Mouse (Mus musculus) heart, postnatal 0 days (tissue): ENCODE data around the gene 1700001K19Rik. TPM values are rescaled to one million over a fixed set of nuclear protein-coding genes. Genes with fewer than 3 reads are reported as not detected.
A peak's percentile ranks its signal among the peaks of the same experiment; 100 is the strongest.

ENCODE experiments used
- ATAC-seq: fragments of 200-750 bp; cut with Nextera tagmentation; 2 replicates; pipeline ENCODE4 v1.8.0; 2017; ENCODE audit warnings: low read depth, moderate number of reproducible peaks, moderate library complexity; ENCODE audit not compliant: insufficient read depth
- DNase-seq: peaks from one replicate; pipeline ENCODE4 v3.0.0-alpha.2; 2016; ENCODE audit warnings: low spot score
- H3K27ac ChIP-seq: fragments of 300-500 bp; sonication (generic); 2 replicates; pipeline ENCODE4 v1.5.1; 2014; ENCODE audit warnings: low read depth, mild to moderate bottlenecking
- H3K27me3 ChIP-seq: fragments of 300-500 bp; sonication (generic); 2 replicates; pipeline ENCODE4 v1.6.1; 2014; ENCODE audit warnings: low read length, mixed read lengths; ENCODE audit not compliant: control insufficient read depth, insufficient read depth
- H3K36me3 ChIP-seq: fragments of 300-500 bp; sonication (generic); replicated peaks from 2 replicates; pipeline ENCODE4 v1.6.1; 2014; ENCODE audit warnings: low read length, mixed read lengths; ENCODE audit not compliant: control insufficient read depth, insufficient read depth
- H3K4me1 ChIP-seq: fragments of 300-500 bp; sonication (generic); 2 replicates; pipeline ENCODE4 v1.6.1; 2014; ENCODE audit warnings: antibody characterized with exemption; ENCODE audit not compliant: control insufficient read depth, insufficient read depth
- H3K4me2 ChIP-seq: fragments of 300-500 bp; sonication (generic); 2 replicates; pipeline ENCODE4 v1.6.1; 2014; ENCODE audit warnings: low read depth, mild to moderate bottlenecking, low read length, moderate library complexity
- H3K4me3 ChIP-seq: fragments of 300-500 bp; sonication (generic); 2 replicates; pipeline ENCODE4 v1.5.1; 2014; ENCODE audit warnings: low read depth, low read length
- H3K9ac ChIP-seq: fragments of 300-500 bp; sonication (generic); replicated peaks from 2 replicates; pipeline ENCODE4 v1.6.1; 2014; ENCODE audit warnings: low read depth, low read length, mixed read lengths
- H3K9me3 ChIP-seq: fragments of 300-500 bp; sonication (generic); replicated peaks from 2 replicates; pipeline ENCODE4 v1.6.1; 2016; ENCODE audit warnings: low read length; ENCODE audit not compliant: control insufficient read depth
- CTCF ChIP-seq: IDR thresholded peaks from 2 replicates; pipeline ENCODE4 v1.5.1; 2016; ENCODE audit warnings: antibody characterized with exemption, control low read depth, low read depth
- EP300 ChIP-seq: IDR thresholded peaks from 2 replicates; pipeline ENCODE4 v1.6.1; 2016; ENCODE audit warnings: antibody characterized with exemption, low read depth
- WGBS: fragments of 180-500 bp; shearing (Covaris S2); extraction: QIAGEN DNeasy Blood & Tissue Kit; methylation state at CpG from one replicate; pipeline ENCODE4 v1.1.7; 2014; 5-methylcytosine and 5-hydroxymethylcytosine counted together
- polyA plus RNA-seq: library from polyadenylated mRNA; unstranded; fragments of >200 nt; fragmentation: Nextera tagmentation; extraction: Ambion mirVana; gene quantifications from 2 replicates; pipeline ENCODE4 v1.2.1, GENCODE M21; 2015
- total RNA-seq: library from RNA; depleted of rRNA; stranded (reverse); fragments of >200 nt; gene quantifications from 2 replicates; pipeline ENCODE4 v1.2.3, GENCODE M21; 2014; ENCODE audit warnings: low replicate concordance

1700001K19Rik gene
- total and polyA plus RNA-seq, 2 experiments from 2014 or later = not detected

DNA sequence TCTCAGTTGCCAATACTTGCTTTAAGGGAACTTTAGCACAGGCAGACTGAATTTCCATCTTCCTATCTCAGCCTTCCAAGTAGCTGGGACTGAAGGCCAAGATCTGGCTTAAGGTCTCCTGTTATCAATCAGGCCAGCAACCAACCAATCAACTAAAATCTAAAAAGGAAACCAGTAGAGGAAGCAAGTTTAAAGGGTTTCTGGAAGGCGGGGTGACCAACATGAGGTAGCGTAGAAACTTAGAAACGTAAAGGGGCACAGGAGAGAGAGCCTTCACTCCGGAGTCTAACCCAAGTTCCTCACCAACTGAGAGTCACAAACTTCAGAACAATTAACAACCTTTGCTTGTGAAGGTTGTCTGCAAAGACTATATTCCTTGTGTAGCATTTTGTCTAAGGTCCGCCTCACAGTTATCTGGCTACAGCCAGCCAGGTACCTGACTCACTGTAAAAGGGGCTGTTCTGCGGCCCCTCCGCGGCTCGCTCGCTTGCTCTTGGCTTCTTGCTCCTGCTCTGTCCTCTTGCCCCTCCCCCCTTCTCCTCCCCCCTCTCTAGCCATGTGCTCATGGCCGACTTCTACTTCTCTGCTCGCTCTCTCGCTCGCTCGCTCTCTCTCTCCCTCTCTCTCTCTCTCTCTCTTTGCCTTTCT is 16.2 kb upstream of the 1700001K19Rik start:
- ATAC-seq (no peak), DNase-seq (no peak)
- H3K4me1 ChIP-seq = peaks cover 8% of the 10 kb centered on the region; the same call in 1 of the 2 replicates
- no peaks in the 10 kb centered on the region for H3K9me3 ChIP-seq
- H3K4me3 ChIP-seq = no peak overlapping the region
- no peaks in the 10 kb centered on the region for H3K27me3 ChIP-seq
- no peak for TF ChIP-seq EP300
- TF ChIP-seq CTCF = no peak
- H3K9ac ChIP-seq = no peak overlapping the region
- H3K27ac ChIP-seq = no peak overlapping the region
- H3K36me3 ChIP-seq = peaks cover 9% of the 10 kb centered on the region
- H3K4me2 ChIP-seq = no peak overlapping the region
- WGBS = 38% methylated on average over 15 of the region's 15 CpGs

GRCm38 (mm10) chr12:110698080-110698479 is 15.7 kb upstream of the 1700001K19Rik start:
- Histone ChIP-seq H3K4me3 (no peak overlapping the region), H3K9ac (no peak overlapping the region), H3K9me3 (no peaks in the 10 kb centered on the region), H3K4me2 (no peak overlapping the region), H3K4me1 (peaks cover 8% of the 10 kb centered on the region; the same call in 1 of the 2 replicates), H3K27ac (no peak overlapping the region), H3K27me3 (no peaks in the 10 kb centered on the region), H3K36me3 (peaks cover 14% of the 10 kb centered on the region)
- TF ChIP-seq CTCF (no peak), EP300 (no peak)
- ATAC-seq (no peak), DNase-seq (no peak)
- WGBS = 90% methylated on average over 1 of the region's 1 CpGs

DNA sequence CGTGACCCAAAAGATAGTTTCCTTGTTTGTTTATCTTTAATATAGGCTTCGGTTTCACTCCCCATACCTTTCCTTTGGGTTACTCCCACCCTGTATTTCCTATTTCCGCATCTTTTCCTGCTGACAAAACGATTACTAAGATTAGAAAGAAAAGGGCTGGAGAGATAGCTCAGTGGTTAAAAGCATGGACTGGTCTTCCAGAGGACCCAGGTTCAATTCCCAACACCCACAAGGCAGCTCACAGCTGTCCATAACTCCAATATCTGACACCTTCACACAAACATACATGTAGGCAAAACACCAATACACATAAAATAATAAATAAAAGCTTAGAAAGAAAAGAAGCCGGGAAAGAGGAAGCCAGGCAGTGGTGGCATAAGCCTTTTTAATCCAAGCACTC is 15.0 kb upstream of the 1700001K19Rik start:
- 61% methylated on average over 5 of the region's 5 CpGs for WGBS
- peak overlapping the region; percentile 69; the same call in 1 of the 2 replicates for H3K4me2 ChIP-seq
- DNase-seq (no peak), ATAC-seq (no peak)
- TF ChIP-seq EP300 = no peak
- TF ChIP-seq CTCF = no peak
- H3K4me3 ChIP-seq = no peak overlapping the region
- H3K27ac ChIP-seq = no peak overlapping the region
- no peaks in the 10 kb centered on the region for H3K27me3 ChIP-seq
- no peaks in the 10 kb centered on the region for H3K9me3 ChIP-seq
- no peak overlapping the region for H3K9ac ChIP-seq
- peaks cover 21% of the 10 kb centered on the region for H3K36me3 ChIP-seq
- peaks cover 8% of the 10 kb centered on the region; the same call in 1 of the 2 replicates for H3K4me1 ChIP-seq

DNA sequence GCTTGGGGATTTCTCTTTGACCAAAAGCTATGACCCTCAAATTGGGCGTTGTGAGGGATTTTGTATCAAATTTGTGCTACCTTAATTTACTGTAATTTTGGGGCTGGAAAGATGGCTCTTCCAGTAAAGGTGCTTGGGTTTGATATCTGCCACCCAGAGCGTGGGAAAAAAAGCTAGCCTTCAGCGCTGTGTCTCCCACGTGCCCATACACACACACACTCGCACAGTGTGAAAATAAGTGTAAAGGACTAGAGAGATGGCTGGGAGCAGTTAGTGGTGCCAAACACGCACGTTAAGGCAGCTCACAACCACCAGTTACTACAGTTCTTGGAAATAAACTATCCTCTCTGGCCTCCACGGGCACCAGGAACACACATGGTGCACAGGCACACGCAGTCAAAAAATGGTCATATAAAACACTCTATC is 14.6 kb upstream of the 1700001K19Rik start:
- no peak for TF ChIP-seq CTCF
- no peak for TF ChIP-seq EP300
- no peaks in the 10 kb centered on the region for H3K9me3 ChIP-seq
- peaks cover 8% of the 10 kb centered on the region; the same call in 1 of the 2 replicates for H3K4me1 ChIP-seq
- no peak for DNase-seq
- H3K27me3 ChIP-seq = no peaks in the 10 kb centered on the region
- WGBS = 45% methylated on average over 9 of the region's 9 CpGs
- H3K9ac ChIP-seq = peak overlapping the region; percentile 57
- peak overlapping the region; percentile 69 for H3K4me2 ChIP-seq
- H3K27ac ChIP-seq = peak overlapping the region; percentile 96
- peak overlapping the region; percentile 100 for H3K4me3 ChIP-seq
- no peak for ATAC-seq
- peaks cover 24% of the 10 kb centered on the region for H3K36me3 ChIP-seq

DNA sequence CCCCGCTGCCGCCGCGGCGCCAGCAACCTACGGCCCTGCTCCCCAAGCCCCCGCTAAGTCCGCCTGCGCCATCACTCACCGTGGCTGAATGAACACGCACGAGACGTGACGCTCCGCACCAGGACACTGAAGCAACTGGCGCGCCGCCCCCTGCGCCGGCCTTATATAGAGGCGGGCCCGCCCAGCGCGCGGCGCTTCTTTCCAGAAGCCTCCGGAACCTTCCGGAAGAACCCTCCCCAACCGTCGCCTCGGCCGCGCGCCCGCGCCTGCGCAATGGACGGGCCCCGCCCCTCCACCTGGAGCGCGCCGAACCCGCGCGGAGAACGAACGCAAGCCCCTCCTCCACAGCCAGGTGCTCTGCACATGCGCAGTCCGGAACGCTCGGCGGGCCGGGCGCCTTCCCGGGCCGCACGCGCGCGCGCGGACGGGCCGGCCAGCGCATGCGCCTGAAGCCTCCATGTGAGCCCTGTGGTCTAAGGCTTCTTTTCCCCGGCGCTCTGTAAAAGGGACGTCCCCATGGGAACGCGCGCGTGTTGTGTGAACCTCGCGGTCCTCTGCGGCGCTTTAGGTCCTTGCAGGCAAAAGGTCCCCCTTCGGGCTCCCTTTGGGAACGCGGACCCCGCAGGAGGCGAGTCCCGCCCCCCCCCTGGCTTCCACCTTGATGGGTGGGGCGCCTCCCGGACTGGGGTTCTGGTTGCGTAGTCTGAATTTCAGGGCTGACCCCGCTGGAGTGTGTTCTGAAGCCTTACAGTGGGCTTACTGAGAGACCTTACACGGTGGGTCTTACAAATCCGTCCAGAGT is 14.0 kb upstream of the 1700001K19Rik start:
- H3K9me3 ChIP-seq = no peaks in the 10 kb centered on the region
- no peaks in the 10 kb centered on the region for H3K27me3 ChIP-seq
- H3K9ac ChIP-seq = peak overlapping the region; percentile 99
- ATAC-seq (peak; percentile 95), DNase-seq (peak; percentile 95)
- peak overlapping the region; percentile 96 for H3K27ac ChIP-seq
- H3K4me3 ChIP-seq = peak overlapping the region; percentile 100
- peaks cover 6% of the 10 kb centered on the region; the same call in 1 of the 2 replicates for H3K4me1 ChIP-seq
- H3K36me3 ChIP-seq = peaks cover 30% of the 10 kb centered on the region
- TF ChIP-seq EP300 = 0 out of 2 replicates have a peak, but pooled peaks have one; percentile 79
- TF ChIP-seq CTCF = no peak
- WGBS = under 1% methylated on average over 86 of the region's 89 CpGs
- peak overlapping the region; percentile 69 for H3K4me2 ChIP-seq
